Mouse (Mus musculus): Measurements from ENCODE around the gene Tmem235. TPM values are rescaled to one million over a fixed set of nuclear protein-coding genes. Genes with fewer than 3 reads are reported as not detected.

Gene Tmem235
- polyA plus RNA-seq, 1 experiment from 2014 or later: not detected

GRCm38 (mm10) chr11:117871911-117872584 lies 11.5 kb downstream of the Tmem235 start:
- H3K9ac ChIP-seq (ENCODE audit: low read length): no peak overlapping the region
- no peak overlapping the region for H3K4me3 ChIP-seq (ENCODE audit: low read depth, low read length)
- DNase-seq (ENCODE audit: low spot score, missing footprints) (no peak), ATAC-seq (ENCODE audit: low FRiP score) (no peak)
- no peaks in the 10 kb centered on the region for H3K9me3 ChIP-seq (ENCODE audit: control insufficient read depth, low read length)
- H3K27me3 ChIP-seq (ENCODE audit: control insufficient read depth, insufficient read depth, low read length): no peaks in the 10 kb centered on the region
- H3K4me1 ChIP-seq (ENCODE audit: control insufficient read depth, insufficient read depth, low read length): peaks cover 11% of the 10 kb centered on the region
- H3K4me2 ChIP-seq: no peak overlapping the region; the same call in 1 of the 2 replicates
- no peak overlapping the region; the same call in 1 of the 2 replicates for H3K27ac ChIP-seq (ENCODE audit: low read depth, low read length)
- no peaks in the 10 kb centered on the region for H3K36me3 ChIP-seq (ENCODE audit: control insufficient read depth, insufficient read depth, low read length)
- WGBS: 64% methylated on average over 12 of the region's 12 CpGs

GRCm38 (mm10) chr11:117872861-117873608 lies 12.5 kb downstream of the Tmem235 start, which contains the start of gene Tha1:
Tha1 (minus strand) TSS chr11:117873481.
- WGBS: 2% methylated on average over 50 of the region's 51 CpGs
- Histone ChIP-seq H3K4me2 (peak within 1 kb of the TSS; percentile 95), H3K36me3 (ENCODE audit: control insufficient read depth, insufficient read depth, low read length) (no peaks in the 10 kb centered on the region), H3K9me3 (ENCODE audit: control insufficient read depth, low read length) (no peaks in the 10 kb centered on the region), H3K9ac (ENCODE audit: low read length) (peak within 1 kb of the TSS; percentile 81), H3K4me3 (ENCODE audit: low read depth, low read length) (peak within 1 kb of the TSS; percentile 67), H3K27ac (ENCODE audit: low read depth, low read length) (peak within 1 kb of the TSS; percentile 7; the same call in 1 of the 2 replicates), H3K4me1 (ENCODE audit: control insufficient read depth, insufficient read depth, low read length) (peaks cover 11% of the 10 kb centered on the region), H3K27me3 (ENCODE audit: control insufficient read depth, insufficient read depth, low read length) (no peaks in the 10 kb centered on the region)
- DNase-seq (ENCODE audit: low spot score, missing footprints) (peak; percentile 96), ATAC-seq (ENCODE audit: low FRiP score) (peak; percentile 84)

- WGBS: 60% methylated on average over 4 of the region's 4 CpGs
- DNase-seq (ENCODE audit: low spot score, missing footprints): no peak
- H3K36me3 ChIP-seq (ENCODE audit: control insufficient read depth, insufficient read depth, low read length): no peaks in the 10 kb centered on the region
These were observed 13.9 kb downstream of the Tmem235 start for GRCm38 (mm10) chr11:117874419-117874818.

GRCm38 (mm10) chr11:117875681-117876080 lies 15.1 kb downstream of the Tmem235 start:
- no peak overlapping the region for H3K4me3 ChIP-seq (ENCODE audit: low read depth, low read length)
- H3K9me3 ChIP-seq (ENCODE audit: control insufficient read depth, low read length): no peaks in the 10 kb centered on the region
- DNase-seq (ENCODE audit: low spot score, missing footprints) (no peak), ATAC-seq (ENCODE audit: low FRiP score) (no peak)
- 26% methylated on average over 6 of the region's 6 CpGs for whole genome bisulfite sequencing
- H3K27ac ChIP-seq (ENCODE audit: low read depth, low read length): no peak overlapping the region
- H3K36me3 ChIP-seq (ENCODE audit: control insufficient read depth, insufficient read depth, low read length): no peaks in the 10 kb centered on the region
- no peaks in the 10 kb centered on the region for H3K27me3 ChIP-seq (ENCODE audit: control insufficient read depth, insufficient read depth, low read length)
- no peak overlapping the region for H3K9ac ChIP-seq (ENCODE audit: low read length)
- H3K4me1 ChIP-seq (ENCODE audit: control insufficient read depth, insufficient read depth, low read length): peaks cover 14% of the 10 kb centered on the region
- H3K4me2 ChIP-seq: no peak overlapping the region

More at GRCm38 (mm10) chr11:117874419-117874818, 13.9 kb downstream of the Tmem235 start:
- no peak overlapping the region for H3K27ac ChIP-seq (ENCODE audit: low read depth, low read length)
- H3K4me3 ChIP-seq (ENCODE audit: low read depth, low read length): no peak overlapping the region
- no peak overlapping the region for H3K4me2 ChIP-seq
- no peak overlapping the region for H3K9ac ChIP-seq (ENCODE audit: low read length)
- H3K4me1 ChIP-seq (ENCODE audit: control insufficient read depth, insufficient read depth, low read length): peaks cover 16% of the 10 kb centered on the region
- ATAC-seq (ENCODE audit: low FRiP score): no peak
- no peaks in the 10 kb centered on the region for H3K9me3 ChIP-seq (ENCODE audit: control insufficient read depth, low read length)
- H3K27me3 ChIP-seq (ENCODE audit: control insufficient read depth, insufficient read depth, low read length): no peaks in the 10 kb centered on the region

- peaks cover 8% of the 10 kb centered on the region for H3K4me1 ChIP-seq (ENCODE audit: control insufficient read depth, insufficient read depth, low read length)
- no peak for DNase-seq (ENCODE audit: low spot score, missing footprints)
- H3K9ac ChIP-seq (ENCODE audit: low read length): no peak overlapping the region
- no peaks in the 10 kb centered on the region for H3K36me3 ChIP-seq (ENCODE audit: control insufficient read depth, insufficient read depth, low read length)
- peak; percentile 14; the same call in 1 of the 2 replicates for ATAC-seq (ENCODE audit: low FRiP score)
- 43% methylated on average over 13 of the region's 13 CpGs for WGBS
- H3K4me3 ChIP-seq (ENCODE audit: low read depth, low read length): no peak overlapping the region
- no peak overlapping the region for H3K4me2 ChIP-seq
- no peak overlapping the region for H3K27ac ChIP-seq (ENCODE audit: low read depth, low read length)
- no peaks in the 10 kb centered on the region for H3K9me3 ChIP-seq (ENCODE audit: control insufficient read depth, low read length)
- no peaks in the 10 kb centered on the region for H3K27me3 ChIP-seq (ENCODE audit: control insufficient read depth, insufficient read depth, low read length)
These were observed 17.6 kb downstream of the Tmem235 start for GRCm38 (mm10) chr11:117877917-117878745.

GRCm38 (mm10) chr11:117878892-117879291 lies 18.3 kb downstream of the Tmem235 start:
- no peak for ATAC-seq (ENCODE audit: low FRiP score)
- no peak overlapping the region for H3K4me2 ChIP-seq
- H3K27ac ChIP-seq (ENCODE audit: low read depth, low read length): no peak overlapping the region
- 26% methylated on average over 8 of the region's 8 CpGs for WGBS
- H3K4me1 ChIP-seq (ENCODE audit: control insufficient read depth, insufficient read depth, low read length): peaks cover 7% of the 10 kb centered on the region; the same call in 1 of the 2 replicates
- H3K9me3 ChIP-seq (ENCODE audit: control insufficient read depth, low read length): no peaks in the 10 kb centered on the region
- DNase-seq (ENCODE audit: low spot score, missing footprints): no peak
- no peaks in the 10 kb centered on the region for H3K27me3 ChIP-seq (ENCODE audit: control insufficient read depth, insufficient read depth, low read length)
- H3K36me3 ChIP-seq (ENCODE audit: control insufficient read depth, insufficient read depth, low read length): no peaks in the 10 kb centered on the region
- no peak overlapping the region for H3K4me3 ChIP-seq (ENCODE audit: low read depth, low read length)
- H3K9ac ChIP-seq (ENCODE audit: low read length): no peak overlapping the region

- peaks cover 7% of the 10 kb centered on the region; the same call in 1 of the 2 replicates for H3K4me1 ChIP-seq (ENCODE audit: control insufficient read depth, insufficient read depth, low read length)
- ATAC-seq (ENCODE audit: low FRiP score): no peak
- H3K27ac ChIP-seq (ENCODE audit: low read depth, low read length): no peak overlapping the region
- no peaks in the 10 kb centered on the region for H3K27me3 ChIP-seq (ENCODE audit: control insufficient read depth, insufficient read depth, low read length)
- H3K36me3 ChIP-seq (ENCODE audit: control insufficient read depth, insufficient read depth, low read length): no peaks in the 10 kb centered on the region
- DNase-seq (ENCODE audit: low spot score, missing footprints): no peak
- H3K9me3 ChIP-seq (ENCODE audit: control insufficient read depth, low read length): no peaks in the 10 kb centered on the region
- H3K4me3 ChIP-seq (ENCODE audit: low read depth, low read length): no peak overlapping the region
- H3K4me2 ChIP-seq: no peak overlapping the region
- no peak overlapping the region for H3K9ac ChIP-seq (ENCODE audit: low read length)
- WGBS: 80% methylated on average over 6 of the region's 6 CpGs
These were observed 19.1 kb downstream of the Tmem235 start for GRCm38 (mm10) chr11:117879676-117880075.

GRCm38 (mm10) chr11:117880336-117880976 lies 19.9 kb downstream of the Tmem235 start:
- peaks cover 7% of the 10 kb centered on the region; the same call in 1 of the 2 replicates for H3K4me1 ChIP-seq (ENCODE audit: control insufficient read depth, insufficient read depth, low read length)

More at GRCm38 (mm10) chr11:117880336-117880976, 19.9 kb downstream of the Tmem235 start:
- H3K36me3 ChIP-seq (ENCODE audit: control insufficient read depth, insufficient read depth, low read length): no peaks in the 10 kb centered on the region
- no peaks in the 10 kb centered on the region for H3K27me3 ChIP-seq (ENCODE audit: control insufficient read depth, insufficient read depth, low read length)
- no peak overlapping the region for H3K4me3 ChIP-seq (ENCODE audit: low read depth, low read length)
- H3K27ac ChIP-seq (ENCODE audit: low read depth, low read length): no peak overlapping the region
- H3K9me3 ChIP-seq (ENCODE audit: control insufficient read depth, low read length): no peaks in the 10 kb centered on the region
- no peak overlapping the region for H3K4me2 ChIP-seq
- ATAC-seq (ENCODE audit: low FRiP score) (no peak), DNase-seq (ENCODE audit: low spot score, missing footprints) (no peak)
- WGBS: 91% methylated on average over 9 of the region's 9 CpGs
- no peak overlapping the region for H3K9ac ChIP-seq (ENCODE audit: low read length)
